Mouse (Mus musculus) erythroid progenitor cell, adult 5-6 weeks (primary cell): Measurements from ENCODE around the gene Rbfox2. TPM values are rescaled to one million over a fixed set of nuclear protein-coding genes. Genes with fewer than 3 reads are reported as not detected.

Experiments used
- ATAC-seq: replicated peaks from 2 replicates; pipeline ENCODE4 v1.8.0; 2016; ENCODE audit warnings: moderate number of reproducible peaks, mild to moderate bottlenecking, moderate TSS enrichment, inconsistent platforms; ENCODE audit not compliant: poor library complexity, low FRiP score, severe bottlenecking
- total RNA-seq, 2 experiments: library from RNA; stranded (forward) in 1 of 2; stranded (reverse) in 1 of 2; fragments of 150-400 nt in 1 of 2; fragments of 186-747, 209-891 nt in 1 of 2; gene quantifications; 2 replicates each; pipeline versions ENCODE4 v1.2.3 to v1.2.4; 2015 to 2017; ENCODE audit warnings: low replicate concordance in 2 of 2

Gene Rbfox2
- total RNA-seq, 2 experiments from 2014 or later, result not detected

- ATAC-seq, result no peak
Observed at GRCm38 (mm10) chr15:77122208-77122607, 184.6 kb downstream of the Rbfox2 start.

GRCm38 (mm10) chr15:77119666-77120065 is 187.1 kb downstream of the Rbfox2 start:
- ATAC-seq, result no peak

GRCm38 (mm10) chr15:77117209-77117608 is 189.6 kb downstream of the Rbfox2 start:
- ATAC-seq, result no peak

DNA sequence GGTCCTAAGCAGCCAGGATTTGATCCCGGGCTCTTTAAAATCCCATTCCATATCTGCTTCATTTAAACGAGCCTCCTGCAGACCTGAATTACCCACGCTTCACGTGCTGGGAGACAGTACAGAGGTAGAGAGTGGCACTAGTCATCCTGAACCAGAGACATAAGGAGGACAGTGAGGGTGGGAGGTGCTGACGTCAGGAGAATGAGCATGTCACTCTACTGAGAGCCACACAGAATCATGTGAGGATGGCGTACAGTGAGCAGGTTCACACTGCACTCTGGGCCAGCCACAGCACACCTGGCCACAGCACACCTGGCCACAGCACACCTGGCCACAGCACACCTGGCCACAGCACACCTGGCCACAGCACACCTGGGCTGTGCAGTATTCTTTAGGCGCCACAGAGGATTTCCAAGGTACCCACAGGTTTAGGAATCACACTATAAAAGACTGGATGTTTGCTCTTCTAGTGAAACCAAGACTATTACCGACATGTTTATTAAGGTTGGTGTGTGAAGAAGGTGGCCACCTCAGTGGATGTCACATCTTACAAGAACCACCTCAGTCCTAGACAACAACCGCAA is 190.6 kb downstream of the Rbfox2 start:
- ATAC-seq, result 0 out of 2 replicates have a peak, but pooled peaks have one; percentile 52

DNA sequence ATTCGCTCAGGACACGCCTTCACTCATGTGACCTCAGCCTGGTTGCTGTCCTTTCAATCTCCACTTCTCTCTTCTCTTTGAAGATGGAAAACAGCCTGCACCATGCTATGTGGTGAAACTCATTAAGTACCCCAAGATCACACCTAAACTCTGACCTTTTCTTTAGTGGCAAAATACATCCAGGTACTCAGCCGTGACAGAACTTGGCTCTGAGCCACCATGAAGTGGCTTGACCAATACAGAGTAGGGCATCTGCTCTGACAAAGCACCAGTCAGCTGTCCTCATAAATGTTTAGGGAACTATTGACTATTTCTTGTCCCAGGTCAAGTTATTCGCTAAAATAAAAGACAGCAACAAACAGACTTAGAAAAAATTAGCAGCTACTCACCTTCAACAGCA is 191.3 kb downstream of the Rbfox2 start:
- ATAC-seq, result no peak

DNA sequence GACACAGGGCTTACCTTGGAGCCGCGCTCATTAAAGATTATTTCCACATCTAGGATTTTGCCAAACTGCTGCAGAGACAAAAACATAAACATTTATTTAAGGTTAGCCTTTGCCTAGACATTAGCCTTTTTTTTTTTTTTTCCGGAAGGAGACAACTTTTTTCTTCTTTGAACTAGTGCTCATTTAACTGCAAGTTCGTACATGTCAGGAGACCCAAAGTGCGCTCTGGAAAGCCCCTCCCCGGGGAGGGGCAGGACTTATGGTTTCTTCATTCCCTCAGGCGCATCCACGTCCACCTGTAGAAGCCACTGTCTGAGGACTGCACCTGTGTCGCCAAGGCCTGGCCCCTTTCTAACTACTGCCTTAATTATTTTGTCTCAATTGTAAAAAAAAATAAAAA is 193.2 kb downstream of the Rbfox2 start:
- no peak for ATAC-seq

DNA sequence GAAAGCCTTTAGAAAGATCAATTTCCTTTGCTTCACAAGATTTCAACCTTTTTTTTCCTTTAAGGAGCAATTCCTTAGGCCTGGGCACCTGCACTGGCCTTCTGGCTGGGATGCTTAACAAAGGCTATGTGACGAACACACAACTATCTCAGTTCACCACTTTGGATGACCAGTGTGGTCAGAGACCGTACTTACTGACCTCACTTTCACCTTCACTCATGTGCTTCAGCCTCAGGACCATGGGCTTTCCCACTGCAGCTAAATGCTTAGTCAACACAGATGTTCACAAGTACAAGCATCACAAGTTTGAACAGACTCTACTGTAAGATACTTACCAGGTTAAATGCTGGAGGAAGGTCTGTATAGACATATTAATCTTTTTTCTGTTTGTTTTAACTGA is 194.4 kb downstream of the Rbfox2 start:
- no peak for ATAC-seq

DNA sequence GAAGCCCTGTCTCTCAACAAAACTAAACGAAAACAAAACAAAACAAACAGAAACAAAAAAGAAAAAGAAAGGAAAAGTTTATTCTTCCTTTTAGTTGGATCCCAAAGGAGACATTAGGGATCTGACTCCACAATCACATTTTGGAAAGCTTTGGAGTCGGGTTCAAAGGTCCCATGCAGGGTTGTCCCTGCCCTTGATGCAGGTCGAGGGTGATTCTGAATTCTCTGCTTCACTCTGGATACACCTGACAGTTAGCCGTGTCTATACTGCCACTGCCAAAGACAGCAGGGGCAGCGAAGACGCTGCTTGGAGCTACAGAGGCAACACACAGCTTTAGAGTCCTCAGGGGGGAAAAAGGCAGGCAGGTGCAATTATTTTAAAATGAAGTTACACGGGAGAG is 194.9 kb downstream of the Rbfox2 start:
- ATAC-seq, result no peak

DNA sequence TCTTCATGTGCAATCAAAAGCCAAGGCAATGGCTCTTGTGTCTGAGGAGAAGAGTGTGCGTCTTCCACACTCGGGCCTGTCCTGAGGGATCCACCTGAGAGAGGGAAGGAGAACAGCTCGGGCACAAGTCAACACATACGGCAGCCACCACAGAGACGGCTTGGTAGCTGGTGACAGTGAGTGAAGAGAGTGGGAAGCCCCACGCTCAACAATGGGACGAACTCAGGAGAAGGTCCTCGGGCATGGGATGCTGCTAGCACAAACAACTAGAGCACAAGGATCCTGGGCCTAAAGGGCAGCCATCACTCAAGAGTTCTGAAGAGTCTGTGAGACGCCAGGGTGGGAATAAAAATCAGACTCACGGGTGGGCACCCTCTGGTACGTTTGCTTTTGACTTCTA is 196.4 kb downstream of the Rbfox2 start:
- no peak for ATAC-seq

DNA sequence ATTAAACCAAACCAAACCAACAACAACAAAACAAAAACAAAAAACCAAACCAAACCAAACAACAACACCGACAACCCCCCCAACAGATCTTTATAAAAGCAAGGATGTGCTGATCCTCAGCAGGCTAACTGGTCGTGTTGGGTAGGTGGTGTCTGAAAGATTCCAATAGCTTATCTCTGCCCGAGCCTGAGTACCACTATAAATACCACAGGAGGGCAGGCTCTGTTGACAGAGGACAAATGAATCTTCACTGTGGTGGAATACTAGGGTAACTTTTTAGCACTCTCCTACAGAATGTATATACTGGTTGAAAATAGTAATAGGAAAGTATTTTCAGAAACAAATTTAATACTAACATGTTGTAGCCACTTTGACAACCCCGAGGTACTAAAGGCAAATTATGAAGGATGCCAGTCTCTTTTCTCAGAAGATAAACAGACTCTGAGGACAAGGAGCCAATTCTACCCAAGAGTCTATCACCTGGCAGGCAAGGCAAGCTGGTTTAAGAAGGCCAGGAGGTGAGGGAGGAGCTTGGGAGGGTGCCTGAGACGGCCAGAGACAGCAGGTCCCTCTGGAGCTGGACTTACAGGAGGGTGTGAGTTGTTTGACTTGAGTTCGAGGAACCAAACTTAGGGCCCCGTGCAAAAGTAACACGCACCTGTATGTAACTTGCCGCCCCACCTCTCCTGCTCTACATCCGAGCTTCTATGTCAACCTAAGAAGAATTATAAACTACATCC is 199.5 kb downstream of the Rbfox2 start:
- no peak for ATAC-seq

GRCm38 (mm10) chr15:77105273-77105672 is 201.5 kb downstream of the Rbfox2 start:
- ATAC-seq, result no peak

- no peak for ATAC-seq
Observed at GRCm38 (mm10) chr15:77104349-77105158, 202.2 kb downstream of the Rbfox2 start.

DNA sequence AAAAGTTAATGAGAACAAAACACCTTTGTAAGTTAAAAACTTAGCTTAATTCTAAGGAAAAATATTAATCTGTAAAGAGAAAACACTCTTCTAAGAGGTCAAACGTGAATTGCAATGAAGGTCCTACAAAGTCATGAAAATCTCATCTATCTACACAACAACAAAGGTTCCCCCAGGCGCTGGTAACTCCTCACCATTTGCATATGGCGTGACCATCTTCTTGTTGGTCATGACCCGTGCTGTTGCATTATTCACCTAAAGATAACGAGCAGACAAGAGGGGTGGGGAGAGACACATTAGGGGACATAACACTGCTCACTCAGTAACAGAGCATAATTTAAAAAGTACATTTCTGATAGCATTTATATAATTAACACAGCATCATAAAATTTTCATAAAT is 204.1 kb downstream of the Rbfox2 start:
- ATAC-seq, result no peak

- ATAC-seq, result no peak
Observed at GRCm38 (mm10) chr15:77099756-77100155, 207.0 kb downstream of the Rbfox2 start.

DNA sequence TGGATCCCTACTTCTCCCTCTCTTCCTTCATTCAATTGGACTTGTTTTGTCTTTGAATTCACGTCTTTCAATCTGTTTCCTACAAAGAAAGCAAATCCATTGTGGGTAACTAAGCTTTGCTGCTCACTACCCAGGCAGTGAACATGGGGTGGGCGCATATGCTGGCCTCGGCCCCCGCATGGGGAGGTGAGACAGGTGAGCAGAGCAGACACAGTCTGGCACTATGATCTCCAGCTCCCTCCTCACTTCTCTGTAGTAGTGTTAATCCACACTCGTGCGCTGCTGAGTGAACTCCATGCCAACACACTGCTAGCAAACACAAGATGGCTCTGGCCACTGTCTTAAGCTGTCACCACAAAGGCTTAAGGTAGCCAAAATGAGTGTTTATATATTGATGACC is 209.4 kb downstream of the Rbfox2 start:
- ATAC-seq, result no peak

DNA sequence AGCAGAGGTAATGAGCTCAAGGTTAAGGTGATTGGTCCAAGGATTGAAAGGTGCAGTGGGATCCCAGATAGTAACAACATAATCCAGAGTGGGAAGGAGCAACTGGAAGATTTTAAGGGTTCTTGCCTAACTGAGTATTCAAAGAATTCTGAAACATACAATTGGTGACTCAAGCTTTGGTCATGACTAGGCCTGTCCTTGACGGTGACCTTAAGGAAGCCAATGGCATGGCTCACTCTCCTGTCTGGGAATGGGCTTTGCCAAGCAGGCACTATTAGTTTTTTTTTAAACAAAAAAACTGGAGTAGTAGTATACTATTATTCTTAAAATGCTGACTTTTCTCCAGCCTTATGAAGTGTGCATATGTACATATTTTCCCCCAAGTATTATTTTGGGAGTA is 211.6 kb downstream of the Rbfox2 start:
- ATAC-seq, result no peak

DNA sequence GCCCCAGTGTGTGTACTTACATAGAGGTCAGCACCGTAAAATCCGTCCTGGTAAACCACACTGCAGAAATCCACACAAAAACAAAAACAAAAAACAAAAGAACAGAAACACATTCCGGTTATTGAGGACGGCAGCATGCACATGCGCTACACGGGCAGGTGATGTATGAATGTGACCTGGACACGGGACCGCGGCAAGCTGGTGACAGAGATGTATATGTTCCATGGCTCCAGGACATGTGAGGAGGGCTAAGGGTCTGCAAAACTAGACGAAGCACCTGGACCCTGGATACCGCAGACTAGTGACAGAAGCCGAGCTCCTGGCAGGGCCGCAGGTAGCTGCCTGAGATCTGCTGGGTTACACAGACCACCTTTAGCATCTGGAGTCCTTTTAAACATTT is 212.4 kb downstream of the Rbfox2 start:
- ATAC-seq, result no peak

DNA sequence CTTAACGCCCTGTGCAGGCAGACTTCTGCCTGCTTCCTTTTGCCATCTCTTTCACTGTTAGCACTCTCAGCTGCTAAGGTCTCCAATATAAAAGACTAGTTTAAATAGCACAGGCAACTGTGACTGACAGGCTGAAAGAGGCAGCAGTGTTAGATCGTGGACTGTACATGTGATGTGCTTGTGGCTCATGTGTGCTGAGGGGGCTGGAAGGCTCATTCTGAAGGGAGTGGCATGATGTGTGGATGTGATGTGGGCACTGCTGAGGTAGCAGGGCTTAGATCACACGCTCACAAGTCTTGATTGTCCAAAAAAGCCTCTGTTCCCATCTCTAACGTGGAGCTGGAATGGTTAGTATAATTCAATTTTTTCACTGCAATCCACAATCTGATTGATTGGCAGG is 215.4 kb downstream of the Rbfox2 start:
- no peak for ATAC-seq

DNA sequence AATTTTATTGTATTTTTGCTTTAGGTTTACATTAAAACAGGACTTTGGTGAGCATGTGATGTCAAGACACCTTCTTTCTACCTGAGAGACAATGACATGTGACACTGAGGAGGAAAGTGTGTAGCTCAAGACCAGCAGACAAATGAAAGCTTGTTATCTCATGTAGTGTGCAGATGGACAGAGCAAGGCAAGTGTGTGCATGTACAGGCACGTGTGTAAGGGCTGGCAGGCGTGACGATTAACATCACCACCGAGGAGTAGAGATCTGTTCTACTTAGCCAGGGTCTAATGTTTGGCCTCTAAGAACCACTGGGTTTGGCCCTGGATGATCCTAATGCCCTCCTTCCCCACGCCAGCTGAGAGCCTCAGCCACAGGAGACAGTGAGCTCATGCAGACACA is 216.3 kb downstream of the Rbfox2 start:
- no peak for ATAC-seq

DNA sequence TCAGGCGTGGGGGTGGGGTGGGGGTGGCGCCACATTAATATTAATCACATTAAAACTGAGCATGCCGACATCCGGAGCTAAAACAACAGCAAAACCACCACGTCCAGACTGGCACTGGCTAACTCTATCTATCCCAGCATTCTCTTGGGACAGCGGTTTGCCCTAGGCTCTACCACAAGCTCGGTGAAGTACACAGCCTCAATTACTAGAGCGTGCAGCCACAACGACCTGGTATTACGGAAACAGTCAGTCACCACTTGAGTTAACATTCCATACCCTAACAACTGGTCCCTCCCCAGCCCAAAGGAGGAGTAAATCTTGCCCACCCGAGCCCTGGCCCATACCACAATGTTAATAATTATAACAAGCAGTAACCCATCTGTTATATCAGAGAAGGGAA is 217.6 kb downstream of the Rbfox2 start:
- ATAC-seq, result no peak

DNA sequence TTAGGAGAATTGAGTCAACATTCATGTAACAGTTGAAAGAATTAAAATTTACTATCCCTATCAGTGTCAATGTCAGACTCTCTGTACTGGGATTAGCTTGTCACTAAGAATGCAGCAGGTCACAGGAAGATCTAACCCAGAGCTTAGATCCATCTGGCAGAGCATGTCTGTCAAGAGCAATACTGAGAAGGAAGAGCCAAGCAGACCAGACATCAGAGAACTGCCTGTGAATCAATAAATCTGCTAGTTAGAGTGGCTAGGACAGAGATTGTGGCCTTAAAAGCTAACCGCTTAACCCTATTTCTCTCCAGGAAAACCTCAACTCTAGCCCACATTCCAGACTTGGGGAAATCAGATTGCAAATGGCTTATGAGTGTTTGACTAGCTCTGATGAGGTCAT is 220.3 kb downstream of the Rbfox2 start:
- no peak for ATAC-seq
